ENCODE assay signal across 18 mouse cellular contexts in genomic region chr6:48435706-48436349, GRCm38 (mm10). TPM values are rescaled to one million over a fixed set of nuclear protein-coding genes. Genes with fewer than 3 reads are reported as not detected.
DNase-seq lines count a peak whose midpoint lies in the region; ATAC-seq and TF ChIP-seq lines count a peak whose summit lies in the region.
"Had no signal": no experiment of that assay in that cellular context is flagged by ENCODE, and none has a peak within 500 bp of the region (broad histone marks: within the 10 kb centered on the region; RNA-seq: fewer than 3 reads in every experiment).

No protein-coding gene starts in this region.

- no peaks in the 10 kb centered on the region for H3K9me3 ChIP-seq in lung, postnatal 0 days (ENCODE audit: low read length)
- H3K9me3 ChIP-seq in stomach, postnatal 0 days (ENCODE audit: control insufficient read depth, low read length) = no peaks in the 10 kb centered on the region
- H3K9me3 ChIP-seq: forebrain, embryonic 15.5 days; heart, embryonic 15.5 days; limb, embryonic 12.5 days; liver, embryonic 15.5 days had no signal

- H3K27me3 ChIP-seq in lung, postnatal 0 days (replicated peaks; ENCODE audit: insufficient read depth, low read length) = no peaks in the 10 kb centered on the region
- H3K27me3 ChIP-seq in stomach, postnatal 0 days (ENCODE audit: control insufficient read depth, insufficient read depth, low read length) = no peaks in the 10 kb centered on the region
- H3K27me3 ChIP-seq: CH12.LX had no signal

- peaks cover 6% of the 10 kb centered on the region; the same call in 1 of the 2 replicates for H3K4me1 ChIP-seq in lung, postnatal 0 days (ENCODE audit: insufficient read depth, low read depth, low read length)
- H3K4me1 ChIP-seq in stomach, postnatal 0 days (replicated peaks; ENCODE audit: control insufficient read depth, insufficient read depth) = peaks cover 5% of the 10 kb centered on the region

- no peak overlapping the region for H3K4me2 ChIP-seq in lung, postnatal 0 days (replicated peaks; ENCODE audit: low read depth, low read length)
- H3K4me2 ChIP-seq in stomach, postnatal 0 days (replicated peaks; ENCODE audit: low read depth) = no peak overlapping the region
- H3K4me2 ChIP-seq: forebrain, embryonic 15.5 days; heart, embryonic 15.5 days; limb, embryonic 12.5 days; liver, embryonic 15.5 days had no signal

- 0 out of 2 replicates have a peak overlapping the region, but pooled peaks have one; percentile 10 for H3K27ac ChIP-seq in lung, postnatal 0 days (ENCODE audit: low read length)
- H3K27ac ChIP-seq in stomach, postnatal 0 days (replicated peaks) = peak overlapping the region; percentile 18; the same call in 1 of the 2 replicates
- H3K27ac ChIP-seq: forebrain, embryonic 15.5 days; heart, adult 2 months; heart, embryonic 15.5 days; hindbrain, postnatal 0 days; limb, embryonic 12.5 days; liver, embryonic 15.5 days had no signal

- WGBS in lung, postnatal 0 days = 54% methylated on average over 5 of the region's 5 CpGs
- 57% methylated on average over 5 of the region's 5 CpGs for WGBS in stomach, postnatal 0 days

- H3K36me3 ChIP-seq in lung, postnatal 0 days (ENCODE audit: insufficient read depth, low read length) = peaks cover 16% of the 10 kb centered on the region
- peaks cover 15% of the 10 kb centered on the region for H3K36me3 ChIP-seq in stomach, postnatal 0 days (ENCODE audit: control insufficient read depth, insufficient read depth, low read length)

- no peak for ATAC-seq in lung, postnatal 0 days
- no peak for ATAC-seq in stomach, postnatal 0 days (ENCODE audit: low FRiP score, low TSS enrichment)
- ATAC-seq: forebrain, embryonic 15.5 days; hindbrain, postnatal 0 days had no signal

- no peak for TF ChIP-seq CTCF in lung, postnatal 0 days (IDR thresholded peaks at IDR 0.05)
- no peak for TF ChIP-seq CTCF in stomach, postnatal 0 days (IDR thresholded peaks at IDR 0.05; ENCODE audit: low read depth)

- peak; percentile 28 for DNase-seq in cerebellum, adult 9-10 months
- no peak for DNase-seq in cerebellum, adult 9-11 months
- DNase-seq in lung, postnatal 0 days (ENCODE audit: low spot score) = no peak
- DNase-seq in lung, postnatal 36 days = no peak
- peak; percentile 46 for DNase-seq in kidney, postnatal 10 days
- no peak for DNase-seq in stomach, postnatal 0 days (ENCODE audit: low spot score)
- DNase-seq in layer of hippocampus, adult 9-10 months (ENCODE audit: low spot score) = no peak
- DNase-seq in right cerebral cortex, postnatal 4 days = no peak
- DNase-seq: adrenal gland, postnatal 36 days; gastrocnemius, postnatal 10 days; heart, adult 2 months; thymus, adult 18-20 months had no signal

- no peak overlapping the region for H3K9ac ChIP-seq in lung, postnatal 0 days (replicated peaks; ENCODE audit: low read depth)
- no peak overlapping the region for H3K9ac ChIP-seq in stomach, postnatal 0 days (ENCODE audit: low read length)
- H3K9ac ChIP-seq: forebrain, embryonic 15.5 days; heart, embryonic 15.5 days; limb, embryonic 12.5 days; liver, embryonic 15.5 days had no signal

- no peak overlapping the region for H3K4me3 ChIP-seq in lung, postnatal 0 days (ENCODE audit: low read depth, low read length)
- no peak overlapping the region for H3K4me3 ChIP-seq in stomach, postnatal 0 days (ENCODE audit: low read depth, low read length)
- H3K4me3 ChIP-seq: forebrain, embryonic 15.5 days; heart, adult 2 months; heart, embryonic 15.5 days; limb, embryonic 12.5 days; liver, embryonic 15.5 days had no signal

- no peak for TF ChIP-seq EP300 in lung, postnatal 0 days (IDR thresholded peaks at IDR 0.05)
- no peak for TF ChIP-seq EP300 in stomach, postnatal 0 days (optimal IDR thresholded peaks at IDR 0.05)

RNA-seq across cellular contexts. Expression of gene Zfp467, which starts 9.8 kb away (rescaled TPM):
- polyA plus RNA-seq in lung, postnatal 0 days (2015; fragmentation: Nextera tagmentation; extraction: Ambion mirVana) = 31.5 and 34.6 TPM in 2 replicates
- 24.2 and 29.5 TPM in 2 replicates for polyA plus RNA-seq in stomach, postnatal 0 days (2015; fragmentation: Nextera tagmentation; extraction: Ambion mirVana)

RNA-seq across cellular contexts. Expression of gene Sspo, which starts 12.2 kb away (rescaled TPM):
- 0.31 and 0.64 TPM in 2 replicates for polyA plus RNA-seq in lung, postnatal 0 days (2015; fragmentation: Nextera tagmentation; extraction: Ambion mirVana)
- polyA plus RNA-seq in stomach, postnatal 0 days (2015; fragmentation: Nextera tagmentation; extraction: Ambion mirVana) = 0.04 and 0.07 TPM in 2 replicates

RNA-seq across cellular contexts. Expression of gene Krba1, which starts 40.4 kb away (rescaled TPM):
- 7.6 and 8.4 TPM in 2 replicates for polyA plus RNA-seq in lung, postnatal 0 days (2015; fragmentation: Nextera tagmentation; extraction: Ambion mirVana)
- polyA plus RNA-seq in stomach, postnatal 0 days (2015; fragmentation: Nextera tagmentation; extraction: Ambion mirVana) = 5.4 and 7.8 TPM in 2 replicates

Comparison
In these comparisons a context has a peak if more than half of its experiments do, and no peak if none do; other contexts are left out.
1. DNase-seq: peak in cerebellum, adult 9-10 months (single experiment) and kidney, postnatal 10 days (single experiment); none in cerebellum, adult 9-11 months (single experiment), lung, postnatal 0 days (single experiment), lung, postnatal 36 days (single experiment), stomach, postnatal 0 days (single experiment), layer of hippocampus, adult 9-10 months (single experiment) and right cerebral cortex, postnatal 4 days (single experiment).